Mouse (Mus musculus) embryonic facial prominence, embryonic 12.5 days (tissue): Measurements from ENCODE around the gene Mss51. TPM values are rescaled to one million over a fixed set of nuclear protein-coding genes. Genes with fewer than 3 reads are reported as not detected.

Experiments
- ATAC-seq: fragments of 200-750 bp; cut with Nextera tagmentation; 2 replicates; pipeline ENCODE4 v1.8.0; 2017; ENCODE audit not compliant: insufficient number of reproducible peaks, insufficient read depth, low FRiP score, low TSS enrichment
- H3K27ac ChIP-seq: fragments of 300-500 bp; sonication (generic); 2 replicates; pipeline ENCODE4 v1.5.1; 2016; ENCODE audit warnings: mild to moderate bottlenecking
- H3K27me3 ChIP-seq: fragments of 300-500 bp; sonication (generic); 2 replicates; pipeline ENCODE4 v1.6.1; 2016; ENCODE audit warnings: mild to moderate bottlenecking, moderate library complexity
- H3K36me3 ChIP-seq: fragments of 300-500 bp; sonication (generic); 2 replicates; pipeline ENCODE4 v1.6.1; 2016; ENCODE audit warnings: mild to moderate bottlenecking
- H3K4me1 ChIP-seq: fragments of 300-500 bp; sonication (generic); 2 replicates; pipeline ENCODE4 v1.6.1; 2016
- H3K4me2 ChIP-seq: fragments of 300-500 bp; sonication (generic); replicated peaks from 2 replicates; pipeline ENCODE4 v1.6.1; 2016; ENCODE audit warnings: mild to moderate bottlenecking, moderate library complexity
- H3K4me3 ChIP-seq: fragments of 300-500 bp; sonication (generic); 2 replicates; pipeline ENCODE4 v1.5.1; 2016; ENCODE audit warnings: mild to moderate bottlenecking
- H3K9ac ChIP-seq: fragments of 300-500 bp; sonication (generic); 2 replicates; pipeline ENCODE4 v1.6.1; 2016; ENCODE audit warnings: mild to moderate bottlenecking, moderate library complexity
- H3K9me3 ChIP-seq: fragments of 300-500 bp; sonication (generic); 2 replicates; pipeline ENCODE4 v1.6.1; 2016; ENCODE audit warnings: mild to moderate bottlenecking, moderate library complexity
- WGBS: fragments of 180-500 bp; shearing (Covaris S2); methylation state at CpG from one replicate; pipeline ENCODE4 v1.1.7; 2016; 5-methylcytosine and 5-hydroxymethylcytosine counted together
- polyA plus RNA-seq: library from polyadenylated mRNA; unstranded; fragments of >200 nt; fragmentation: Nextera tagmentation; extraction: Ambion mirVana; gene quantifications from 2 replicates; pipeline ENCODE4 v1.2.1, GENCODE M21; 2016

The Mss51 gene
- 1.4 and 1.6 TPM in 2 replicates for polyA plus RNA-seq

- ATAC-seq, result no peak
- Histone ChIP-seq H3K9ac (no peak within 1 kb of the TSS), H3K36me3 (peaks cover 39% of the 10 kb centered on the region), H3K4me2 (no peak within 1 kb of the TSS), H3K27ac (no peak within 1 kb of the TSS), H3K4me3 (no peak within 1 kb of the TSS), H3K9me3 (no peaks in the 10 kb centered on the region), H3K4me1 (no peaks in the 10 kb centered on the region), H3K27me3 (no peaks in the 10 kb centered on the region)
- WGBS, result 75% methylated on average over 2 of the region's 2 CpGs
Observed at GRCm38 (mm10) chr14:20496603-20497002, at the start of gene Mss51. Gene Mss51 (minus strand): TSS chr14:20496901.

GRCm38 (mm10) chr14:20546415-20546814 lies 49.7 kb upstream of the Mss51 start, which contains the start of gene Ppp3cb:
Gene Ppp3cb (minus strand): TSS chr14:20546573.
- H3K9me3 ChIP-seq, result no peaks in the 10 kb centered on the region
- peak within 1 kb of the TSS; percentile 88 for H3K4me3 ChIP-seq
- peak within 1 kb of the TSS; percentile 54 for H3K4me2 ChIP-seq
- H3K9ac ChIP-seq, result peak within 1 kb of the TSS; percentile 95
- peak within 1 kb of the TSS; percentile 99 for H3K27ac ChIP-seq
- H3K27me3 ChIP-seq, result no peaks in the 10 kb centered on the region
- under 1% methylated on average over 29 of the region's 29 CpGs for WGBS
- peaks cover 10% of the 10 kb centered on the region for H3K4me1 ChIP-seq
- H3K36me3 ChIP-seq, result peaks cover 27% of the 10 kb centered on the region
- peak; percentile 89 for ATAC-seq

GRCm38 (mm10) chr14:20545529-20546331 lies 49.0 kb upstream of the Mss51 start:
- Histone ChIP-seq H3K4me1 (peaks cover 10% of the 10 kb centered on the region), H3K4me2 (peak overlapping the region; percentile 54), H3K4me3 (peak overlapping the region; percentile 88), H3K9me3 (no peaks in the 10 kb centered on the region), H3K36me3 (peaks cover 21% of the 10 kb centered on the region), H3K27ac (peak overlapping the region; percentile 99), H3K27me3 (no peaks in the 10 kb centered on the region), H3K9ac (peak overlapping the region; percentile 95)
- under 1% methylated on average over 55 of the region's 67 CpGs for WGBS
- ATAC-seq, result peak; percentile 96

GRCm38 (mm10) chr14:20544467-20545411 lies 48.0 kb upstream of the Mss51 start:
- H3K27me3 ChIP-seq, result no peaks in the 10 kb centered on the region
- peak overlapping the region; percentile 88 for H3K4me3 ChIP-seq
- H3K4me2 ChIP-seq, result peak overlapping the region; percentile 54
- H3K4me1 ChIP-seq, result peaks cover 10% of the 10 kb centered on the region
- H3K9me3 ChIP-seq, result no peaks in the 10 kb centered on the region
- 78% methylated on average over 7 of the region's 7 CpGs for WGBS
- ATAC-seq, result no peak
- no peak overlapping the region for H3K27ac ChIP-seq
- H3K36me3 ChIP-seq, result peaks cover 16% of the 10 kb centered on the region
- H3K9ac ChIP-seq, result peak overlapping the region; percentile 40; the same call in 1 of the 2 replicates

GRCm38 (mm10) chr14:20529643-20530042 lies 32.9 kb upstream of the Mss51 start:
- ATAC-seq, result no peak
- no peaks in the 10 kb centered on the region for H3K9me3 ChIP-seq
- H3K27ac ChIP-seq, result no peak overlapping the region
- H3K36me3 ChIP-seq, result 0 out of 2 replicates have a peak, but pooled peaks cover 2% of the 10 kb centered on the region
- no peaks in the 10 kb centered on the region for H3K27me3 ChIP-seq
- no peaks in the 10 kb centered on the region for H3K4me1 ChIP-seq
- no peak overlapping the region for H3K4me3 ChIP-seq
- H3K9ac ChIP-seq, result no peak overlapping the region
- H3K4me2 ChIP-seq, result no peak overlapping the region
- 93% methylated on average over 4 of the region's 4 CpGs for WGBS

- no peak overlapping the region for H3K4me2 ChIP-seq
- H3K9me3 ChIP-seq, result no peaks in the 10 kb centered on the region
- H3K36me3 ChIP-seq, result peaks cover 33% of the 10 kb centered on the region
- H3K9ac ChIP-seq, result no peak overlapping the region
- H3K4me1 ChIP-seq, result no peaks in the 10 kb centered on the region
- no peaks in the 10 kb centered on the region for H3K27me3 ChIP-seq
- WGBS, result 95% methylated on average over 2 of the region's 2 CpGs
- no peak overlapping the region for H3K4me3 ChIP-seq
- ATAC-seq, result no peak
- no peak overlapping the region for H3K27ac ChIP-seq
Observed at GRCm38 (mm10) chr14:20520179-20520578, 23.5 kb upstream of the Mss51 start.

GRCm38 (mm10) chr14:20508424-20508823 lies 11.7 kb upstream of the Mss51 start:
- H3K4me1 ChIP-seq, result no peaks in the 10 kb centered on the region
- no peak overlapping the region for H3K27ac ChIP-seq
- H3K9ac ChIP-seq, result no peak overlapping the region
- H3K27me3 ChIP-seq, result no peaks in the 10 kb centered on the region
- WGBS, result 78% methylated on average over 2 of the region's 2 CpGs
- H3K36me3 ChIP-seq, result peaks cover 4% of the 10 kb centered on the region
- H3K4me3 ChIP-seq, result no peak overlapping the region
- no peak overlapping the region for H3K4me2 ChIP-seq
- H3K9me3 ChIP-seq, result no peaks in the 10 kb centered on the region
- no peak for ATAC-seq

GRCm38 (mm10) chr14:20502966-20503365 lies 6.3 kb upstream of the Mss51 start:
- no peaks in the 10 kb centered on the region for H3K9me3 ChIP-seq
- WGBS, result 95% methylated on average over 10 of the region's 10 CpGs
- H3K4me1 ChIP-seq, result no peaks in the 10 kb centered on the region
- no peak overlapping the region for H3K4me3 ChIP-seq
- H3K27me3 ChIP-seq, result no peaks in the 10 kb centered on the region
- no peak overlapping the region for H3K9ac ChIP-seq
- no peak for ATAC-seq
- H3K27ac ChIP-seq, result no peak overlapping the region
- peaks cover 12% of the 10 kb centered on the region for H3K36me3 ChIP-seq
- H3K4me2 ChIP-seq, result no peak overlapping the region

GRCm38 (mm10) chr14:20499982-20500381 lies 3.3 kb upstream of the Mss51 start:
- Histone ChIP-seq H3K4me2 (no peak overlapping the region), H3K27me3 (no peaks in the 10 kb centered on the region), H3K4me1 (no peaks in the 10 kb centered on the region), H3K36me3 (peaks cover 27% of the 10 kb centered on the region), H3K9ac (no peak overlapping the region), H3K27ac (no peak overlapping the region), H3K9me3 (no peaks in the 10 kb centered on the region), H3K4me3 (no peak overlapping the region)
- peak; percentile 47; the same call in 1 of the 2 replicates for ATAC-seq
- 61% methylated on average over 3 of the region's 3 CpGs for WGBS

- Histone ChIP-seq H3K4me1 (no peaks in the 10 kb centered on the region), H3K9me3 (no peaks in the 10 kb centered on the region), H3K27ac (no peak overlapping the region), H3K9ac (no peak overlapping the region), H3K4me2 (no peak overlapping the region), H3K27me3 (no peaks in the 10 kb centered on the region), H3K36me3 (peaks cover 23% of the 10 kb centered on the region), H3K4me3 (no peak overlapping the region)
- 93% methylated on average over 5 of the region's 5 CpGs for WGBS
- no peak for ATAC-seq
Observed at GRCm38 (mm10) chr14:20486031-20486430, 10.7 kb downstream of the Mss51 start.

- no peaks in the 10 kb centered on the region for H3K27me3 ChIP-seq
Observed at GRCm38 (mm10) chr14:20482051-20482751, 14.5 kb downstream of the Mss51 start.

More at GRCm38 (mm10) chr14:20482051-20482751, 14.5 kb downstream of the Mss51 start:
- Histone ChIP-seq H3K9ac (no peak overlapping the region), H3K4me2 (no peak overlapping the region), H3K36me3 (peaks cover 18% of the 10 kb centered on the region), H3K9me3 (no peaks in the 10 kb centered on the region), H3K4me3 (no peak overlapping the region), H3K27ac (no peak overlapping the region), H3K4me1 (peaks cover 13% of the 10 kb centered on the region; the same call in 1 of the 2 replicates)
- no peak for ATAC-seq
- 86% methylated on average over 7 of the region's 7 CpGs for WGBS
